Mouse (Mus musculus): Measurements from ENCODE around the gene Casz1. TPM values are rescaled to one million over a fixed set of nuclear protein-coding genes. Genes with fewer than 3 reads are reported as not detected.

The Casz1 gene
- polyA plus RNA-seq, 1 experiment from 2014 or later = 7.3 TPM

DNA sequence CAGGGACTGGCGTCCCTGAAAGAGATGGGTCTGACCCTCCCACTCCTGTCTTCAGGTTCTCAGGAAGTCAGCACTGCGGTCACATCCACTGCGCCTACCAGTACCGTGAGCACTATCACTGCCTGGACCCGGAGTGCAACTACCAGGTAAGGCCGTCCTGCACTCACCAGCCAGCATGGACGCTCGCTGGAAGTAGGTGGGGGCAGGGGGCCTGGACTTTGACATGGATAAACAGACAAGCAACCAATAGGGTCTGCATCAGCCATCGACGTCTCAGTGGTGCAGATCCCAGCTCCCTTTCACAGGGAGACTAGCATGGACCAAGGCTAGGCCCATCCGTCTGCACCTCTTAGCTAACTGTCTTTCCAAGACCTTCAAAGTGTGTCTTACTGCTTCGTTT, 131.9 kb downstream of the Casz1 start:
- H3K27me3 ChIP-seq (ENCODE audit: control insufficient read depth, insufficient read depth, low read depth, low read length) = no peaks in the 10 kb centered on the region
- WGBS = 85% methylated on average over 12 of the region's 12 CpGs
- H3K4me2 ChIP-seq (ENCODE audit: low read depth, low read length) = no peak overlapping the region
- no peak for ATAC-seq (ENCODE audit: low read depth)
- H3K27ac ChIP-seq (ENCODE audit: low read length) = no peak overlapping the region
- no peaks in the 10 kb centered on the region for H3K9me3 ChIP-seq (ENCODE audit: control insufficient read depth, low read length)
- no peaks in the 10 kb centered on the region for H3K36me3 ChIP-seq (ENCODE audit: control insufficient read depth, insufficient read depth, low read length)
- H3K4me1 ChIP-seq (replicated peaks; ENCODE audit: control insufficient read depth, insufficient read depth, low read length) = peaks cover 26% of the 10 kb centered on the region
- H3K4me3 ChIP-seq (ENCODE audit: low read length) = no peak overlapping the region
- no peak overlapping the region for H3K9ac ChIP-seq (ENCODE audit: low read length)

DNA sequence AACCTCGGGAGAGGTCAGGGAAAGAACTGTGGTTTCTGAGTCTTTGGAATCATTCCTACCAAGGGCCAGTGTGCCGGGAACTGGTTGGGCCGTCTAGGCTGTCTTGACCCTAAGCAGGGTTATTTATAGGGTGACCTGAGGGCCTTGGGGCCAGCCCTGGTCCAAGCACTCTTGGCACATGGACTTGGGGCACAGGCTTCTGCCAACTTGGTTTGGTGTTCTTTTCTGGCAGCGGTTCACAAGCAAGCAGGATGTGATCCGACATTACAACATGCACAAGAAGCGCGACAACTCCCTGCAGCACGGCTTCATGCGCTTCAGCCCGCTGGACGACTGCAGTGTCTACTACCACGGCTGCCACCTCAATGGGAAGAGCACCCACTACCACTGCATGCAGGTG, 132.5 kb downstream of the Casz1 start:
- peaks cover 28% of the 10 kb centered on the region for H3K4me1 ChIP-seq (replicated peaks; ENCODE audit: control insufficient read depth, insufficient read depth, low read length)
- no peak overlapping the region for H3K9ac ChIP-seq (ENCODE audit: low read length)
- no peak overlapping the region for H3K4me2 ChIP-seq (ENCODE audit: low read depth, low read length)
- 82% methylated on average over 12 of the region's 12 CpGs for WGBS
- no peaks in the 10 kb centered on the region for H3K36me3 ChIP-seq (ENCODE audit: control insufficient read depth, insufficient read depth, low read length)
- no peaks in the 10 kb centered on the region for H3K27me3 ChIP-seq (ENCODE audit: control insufficient read depth, insufficient read depth, low read depth, low read length)
- no peak overlapping the region for H3K4me3 ChIP-seq (ENCODE audit: low read length)
- ATAC-seq (ENCODE audit: low read depth) = no peak
- H3K9me3 ChIP-seq (ENCODE audit: control insufficient read depth, low read length) = no peaks in the 10 kb centered on the region
- H3K27ac ChIP-seq (ENCODE audit: low read length) = no peak overlapping the region

DNA sequence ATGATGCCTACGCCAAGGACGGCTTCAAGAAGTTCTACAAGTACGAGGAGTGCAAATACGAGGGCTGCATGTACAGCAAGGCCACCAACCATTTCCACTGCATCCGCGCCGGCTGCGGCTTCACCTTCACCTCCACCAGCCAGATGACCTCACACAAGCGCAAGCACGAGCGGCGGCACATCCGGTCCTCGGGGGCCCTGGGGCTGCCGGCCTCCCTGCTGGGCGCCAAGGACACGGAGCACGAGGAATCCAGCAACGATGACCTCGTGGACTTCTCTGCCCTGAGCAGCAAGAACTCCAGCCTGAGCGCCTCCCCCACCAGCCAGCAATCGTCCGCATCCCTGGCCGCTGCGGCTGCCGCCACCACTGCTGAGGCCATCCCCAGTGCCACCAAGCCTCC, 134.3 kb downstream of the Casz1 start:
- no peak overlapping the region for H3K9ac ChIP-seq (ENCODE audit: low read length)
- H3K4me1 ChIP-seq (replicated peaks; ENCODE audit: control insufficient read depth, insufficient read depth, low read length) = peaks cover 25% of the 10 kb centered on the region
- H3K36me3 ChIP-seq (ENCODE audit: control insufficient read depth, insufficient read depth, low read length) = no peaks in the 10 kb centered on the region
- H3K27ac ChIP-seq (ENCODE audit: low read length) = no peak overlapping the region
- no peaks in the 10 kb centered on the region for H3K9me3 ChIP-seq (ENCODE audit: control insufficient read depth, low read length)
- no peaks in the 10 kb centered on the region for H3K27me3 ChIP-seq (ENCODE audit: control insufficient read depth, insufficient read depth, low read depth, low read length)
- no peak overlapping the region for H3K4me3 ChIP-seq (ENCODE audit: low read length)
- ATAC-seq (ENCODE audit: low read depth) = no peak
- 78% methylated on average over 26 of the region's 26 CpGs for WGBS
- no peak overlapping the region for H3K4me2 ChIP-seq (ENCODE audit: low read depth, low read length)

DNA sequence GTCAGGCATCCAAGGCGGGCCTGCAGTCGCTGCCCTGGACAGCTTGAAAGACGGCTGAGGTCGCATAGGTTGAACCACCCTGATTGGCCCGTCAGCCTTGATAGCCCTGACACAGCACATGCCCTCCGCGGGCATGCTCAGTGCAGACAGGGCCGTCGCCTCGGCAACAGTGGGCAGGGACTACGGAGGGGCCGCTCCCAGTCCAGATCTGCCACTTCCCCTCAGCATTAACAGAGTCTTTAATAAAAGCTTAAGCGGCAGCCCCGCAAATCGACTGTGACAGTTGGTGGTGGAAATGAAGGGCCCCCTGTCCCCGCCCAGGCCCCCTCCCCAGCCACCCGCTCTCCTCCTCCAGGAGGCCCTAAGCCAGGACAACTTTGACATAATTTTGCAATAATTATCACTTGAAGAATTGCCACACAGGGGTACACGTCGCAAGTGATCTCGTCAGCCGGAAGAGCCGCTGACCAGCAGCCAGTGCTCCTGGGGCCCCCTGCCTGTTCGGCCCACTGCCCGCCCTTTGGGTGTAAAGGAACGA, 136.5 kb downstream of the Casz1 start:
- H3K27ac ChIP-seq (ENCODE audit: low read length) = peak overlapping the region; percentile 72
- H3K36me3 ChIP-seq (ENCODE audit: control insufficient read depth, insufficient read depth, low read length) = no peaks in the 10 kb centered on the region
- peak overlapping the region; percentile 25; the same call in 1 of the 2 replicates for H3K4me3 ChIP-seq (ENCODE audit: low read length)
- H3K27me3 ChIP-seq (ENCODE audit: control insufficient read depth, insufficient read depth, low read depth, low read length) = no peaks in the 10 kb centered on the region
- 7% methylated on average over 25 of the region's 25 CpGs for WGBS
- peaks cover 15% of the 10 kb centered on the region for H3K4me1 ChIP-seq (replicated peaks; ENCODE audit: control insufficient read depth, insufficient read depth, low read length)
- peak; percentile 91 for ATAC-seq (ENCODE audit: low read depth)
- peak overlapping the region; percentile 49 for H3K4me2 ChIP-seq (ENCODE audit: low read depth, low read length)
- no peaks in the 10 kb centered on the region for H3K9me3 ChIP-seq (ENCODE audit: control insufficient read depth, low read length)
- peak overlapping the region; percentile 54 for H3K9ac ChIP-seq (ENCODE audit: low read length)

DNA sequence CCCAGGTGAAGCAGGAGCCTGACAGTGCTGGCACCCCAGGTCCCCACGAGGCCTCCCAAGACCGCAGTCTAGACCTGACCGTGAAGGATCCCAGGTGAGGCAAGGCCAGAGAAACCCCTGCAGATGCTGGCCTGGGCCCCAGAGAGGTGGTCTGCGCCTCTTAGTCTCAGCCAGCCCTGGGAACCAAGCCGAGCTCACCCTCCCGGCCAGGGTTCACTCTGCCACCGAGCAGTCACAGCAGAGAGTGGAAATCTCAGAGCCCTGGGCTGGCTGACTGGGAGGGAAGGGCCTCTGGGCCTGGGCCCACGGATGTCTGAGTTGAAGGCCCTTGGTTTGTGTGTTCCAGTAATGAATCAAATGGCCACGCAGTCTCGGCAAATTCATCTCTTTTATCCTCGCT, 137.1 kb downstream of the Casz1 start:
- WGBS = 48% methylated on average over 11 of the region's 11 CpGs

DNA sequence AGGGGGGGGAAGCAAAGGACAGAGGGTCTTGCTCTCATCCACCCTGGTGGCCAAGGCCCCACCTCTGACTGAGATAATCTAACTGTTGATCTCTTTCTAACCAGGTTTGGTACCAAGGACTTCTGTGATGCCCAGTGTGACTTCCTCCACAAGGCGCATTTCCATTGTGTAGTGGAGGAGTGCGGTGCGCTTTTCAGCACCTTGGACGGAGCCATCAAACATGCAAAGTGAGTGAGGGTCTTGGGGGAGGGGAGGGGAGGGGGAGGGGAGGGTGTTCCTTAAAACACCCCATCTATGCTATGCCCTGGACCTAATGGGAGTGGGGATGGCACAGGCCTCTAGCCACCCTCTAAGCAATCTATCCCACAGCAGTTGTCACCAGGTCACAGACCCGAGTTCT, 138.9 kb downstream of the Casz1 start:
- no peak overlapping the region for H3K4me3 ChIP-seq (ENCODE audit: low read length)
- no peak overlapping the region for H3K9ac ChIP-seq (ENCODE audit: low read length)
- WGBS = 39% methylated on average over 5 of the region's 5 CpGs
- H3K9me3 ChIP-seq (ENCODE audit: control insufficient read depth, low read length) = no peaks in the 10 kb centered on the region
- H3K4me2 ChIP-seq (ENCODE audit: low read depth, low read length) = no peak overlapping the region
- no peak for ATAC-seq (ENCODE audit: low read depth)
- no peaks in the 10 kb centered on the region; the same call in 1 of the 2 replicates for H3K36me3 ChIP-seq (ENCODE audit: control insufficient read depth, insufficient read depth, low read length)
- no peak overlapping the region for H3K27ac ChIP-seq (ENCODE audit: low read length)
- no peaks in the 10 kb centered on the region for H3K27me3 ChIP-seq (ENCODE audit: control insufficient read depth, insufficient read depth, low read depth, low read length)
- peaks cover 23% of the 10 kb centered on the region for H3K4me1 ChIP-seq (replicated peaks; ENCODE audit: control insufficient read depth, insufficient read depth, low read length)

More for the DNA sequence above, 137.1 kb downstream of the Casz1 start:
- H3K27ac ChIP-seq (ENCODE audit: low read length) = peak overlapping the region; percentile 72
- H3K4me3 ChIP-seq (ENCODE audit: low read length) = 0 out of 2 replicates have a peak overlapping the region, but pooled peaks have one; percentile 25
- H3K9ac ChIP-seq (ENCODE audit: low read length) = peak overlapping the region; percentile 54
- H3K27me3 ChIP-seq (ENCODE audit: control insufficient read depth, insufficient read depth, low read depth, low read length) = no peaks in the 10 kb centered on the region
- no peaks in the 10 kb centered on the region for H3K36me3 ChIP-seq (ENCODE audit: control insufficient read depth, insufficient read depth, low read length)
- H3K9me3 ChIP-seq (ENCODE audit: control insufficient read depth, low read length) = no peaks in the 10 kb centered on the region
- peaks cover 20% of the 10 kb centered on the region for H3K4me1 ChIP-seq (replicated peaks; ENCODE audit: control insufficient read depth, insufficient read depth, low read length)
- ATAC-seq (ENCODE audit: low read depth) = 0 out of 2 replicates have a peak, but pooled peaks have one; percentile 1
- peak overlapping the region; percentile 49; the same call in 1 of the 2 replicates for H3K4me2 ChIP-seq (ENCODE audit: low read depth, low read length)

DNA sequence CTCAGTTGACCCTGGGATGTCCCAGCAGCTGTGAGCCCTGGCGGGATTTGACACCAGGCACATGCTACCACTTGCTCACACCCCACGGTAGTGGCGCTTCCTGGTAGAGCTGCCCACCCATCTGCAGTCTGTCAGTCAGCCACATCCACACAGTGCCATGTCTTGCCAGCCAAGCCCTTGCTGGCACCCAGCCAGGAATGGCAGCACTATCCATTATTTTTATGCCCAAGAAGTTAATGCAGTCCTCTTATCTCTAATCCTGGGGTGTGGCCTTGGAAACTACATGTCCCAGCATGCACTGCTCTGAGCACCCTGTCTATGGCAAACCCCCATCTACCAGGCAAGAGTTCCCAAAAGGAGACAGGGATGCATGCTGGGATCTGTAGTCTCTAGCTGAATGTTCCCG, 141.2 kb downstream of the Casz1 start:
- peak; percentile 32; the same call in 1 of the 2 replicates for ATAC-seq (ENCODE audit: low read depth)
- no peaks in the 10 kb centered on the region; the same call in 1 of the 2 replicates for H3K36me3 ChIP-seq (ENCODE audit: control insufficient read depth, insufficient read depth, low read length)
- WGBS = 74% methylated on average over 4 of the region's 4 CpGs
- H3K4me2 ChIP-seq (ENCODE audit: low read depth, low read length) = no peak overlapping the region
- no peaks in the 10 kb centered on the region for H3K9me3 ChIP-seq (ENCODE audit: control insufficient read depth, low read length)
- H3K9ac ChIP-seq (ENCODE audit: low read length) = no peak overlapping the region
- H3K4me3 ChIP-seq (ENCODE audit: low read length) = no peak overlapping the region
- no peaks in the 10 kb centered on the region for H3K27me3 ChIP-seq (ENCODE audit: control insufficient read depth, insufficient read depth, low read depth, low read length)
- H3K27ac ChIP-seq (ENCODE audit: low read length) = no peak overlapping the region
- H3K4me1 ChIP-seq (replicated peaks; ENCODE audit: control insufficient read depth, insufficient read depth, low read length) = peaks cover 21% of the 10 kb centered on the region

DNA sequence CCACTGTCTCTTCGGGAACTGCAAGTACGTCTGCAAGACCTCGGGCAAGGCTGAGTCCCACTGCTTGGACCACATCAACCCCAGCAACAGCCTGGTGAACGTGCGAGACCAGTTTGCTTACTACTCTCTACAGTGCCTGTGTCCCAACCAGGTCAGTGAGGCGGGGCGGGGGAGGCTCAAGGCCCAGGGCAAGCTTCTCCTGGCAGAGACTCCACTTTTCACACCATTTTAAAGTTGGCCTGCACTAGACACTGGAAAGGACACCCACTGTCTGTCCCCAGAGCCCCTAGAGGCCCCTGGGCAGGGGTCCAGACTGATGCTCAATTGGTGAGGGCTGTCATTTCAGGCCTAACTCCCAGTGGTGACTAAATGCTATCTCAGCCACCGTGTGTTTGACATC, 141.8 kb downstream of the Casz1 start:
- peaks cover 19% of the 10 kb centered on the region for H3K4me1 ChIP-seq (replicated peaks; ENCODE audit: control insufficient read depth, insufficient read depth, low read length)
- 68% methylated on average over 8 of the region's 8 CpGs for WGBS

DNA sequence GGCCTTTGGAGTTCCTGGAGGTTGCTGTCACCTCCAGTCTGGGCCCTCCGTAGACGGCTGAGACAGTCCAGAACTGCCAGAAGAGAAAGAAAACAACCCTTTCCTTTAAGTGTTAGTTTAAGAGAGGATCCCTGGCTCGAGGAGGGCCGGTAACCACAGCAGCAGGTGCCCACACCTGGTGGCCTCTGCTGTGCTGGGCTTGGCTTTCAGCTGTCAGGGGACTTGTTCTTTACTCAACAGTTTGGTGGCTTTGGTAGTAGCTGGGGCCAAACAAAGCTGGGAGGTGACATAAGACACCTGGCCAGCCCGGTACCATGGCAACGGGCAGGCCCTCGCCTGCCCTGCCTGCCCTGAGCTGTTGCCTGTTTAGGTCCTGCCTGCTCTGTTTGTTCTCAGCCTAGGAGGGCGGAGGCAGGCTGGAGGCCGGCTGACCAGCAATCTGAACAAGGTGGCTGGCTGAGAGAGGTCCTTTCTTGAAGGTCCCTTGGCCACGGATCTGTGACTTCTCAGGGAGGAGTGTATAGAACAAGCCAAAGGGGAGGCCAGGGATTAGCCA, 143.7 kb downstream of the Casz1 start:
- H3K4me3 ChIP-seq (ENCODE audit: low read length) = no peak overlapping the region
- H3K4me2 ChIP-seq (ENCODE audit: low read depth, low read length) = no peak overlapping the region
- no peak overlapping the region for H3K9ac ChIP-seq (ENCODE audit: low read length)
- ATAC-seq (ENCODE audit: low read depth) = peak; percentile 21; the same call in 1 of the 2 replicates
- no peak overlapping the region for H3K27ac ChIP-seq (ENCODE audit: low read length)
- H3K9me3 ChIP-seq (ENCODE audit: control insufficient read depth, low read length) = no peaks in the 10 kb centered on the region
- peaks cover 21% of the 10 kb centered on the region for H3K27me3 ChIP-seq (ENCODE audit: control insufficient read depth, insufficient read depth, low read depth, low read length)
- WGBS = 25% methylated on average over 10 of the region's 10 CpGs
- no peaks in the 10 kb centered on the region; the same call in 1 of the 2 replicates for H3K36me3 ChIP-seq (ENCODE audit: control insufficient read depth, insufficient read depth, low read length)
- peaks cover 33% of the 10 kb centered on the region for H3K4me1 ChIP-seq (replicated peaks; ENCODE audit: control insufficient read depth, insufficient read depth, low read length)

More for the DNA sequence above, 141.8 kb downstream of the Casz1 start:
- no peak overlapping the region for H3K9ac ChIP-seq (ENCODE audit: low read length)
- H3K4me3 ChIP-seq (ENCODE audit: low read length) = no peak overlapping the region
- H3K4me2 ChIP-seq (ENCODE audit: low read depth, low read length) = no peak overlapping the region
- no peaks in the 10 kb centered on the region; the same call in 1 of the 2 replicates for H3K36me3 ChIP-seq (ENCODE audit: control insufficient read depth, insufficient read depth, low read length)
- H3K27me3 ChIP-seq (ENCODE audit: control insufficient read depth, insufficient read depth, low read depth, low read length) = peaks cover 3% of the 10 kb centered on the region; the same call in 1 of the 2 replicates
- H3K27ac ChIP-seq (ENCODE audit: low read length) = no peak overlapping the region
- ATAC-seq (ENCODE audit: low read depth) = peak; percentile 23
- H3K9me3 ChIP-seq (ENCODE audit: control insufficient read depth, low read length) = no peaks in the 10 kb centered on the region

Data from lung, embryonic 16.5 days (tissue).